In genomic region chr13:54054962-54055361, GRCm38 (mm10) we compare ENCODE assay signal across 7 mouse cellular contexts. TPM values are rescaled to one million over a fixed set of nuclear protein-coding genes. Genes with fewer than 3 reads are reported as not detected.
A peak's percentile ranks its signal among the peaks of the same experiment; 100 is the strongest.
DNase-seq lines count a peak whose midpoint lies in the region; ATAC-seq and TF ChIP-seq lines count a peak whose summit lies in the region.

No protein-coding gene starts in this region.

- H3K4me2 ChIP-seq in lung, embryonic 16.5 days (ENCODE audit: low read depth, low read length), result peak overlapping the region; percentile 92
- peak overlapping the region; percentile 79 for H3K4me2 ChIP-seq in intestine, embryonic 16.5 days (ENCODE audit: low read depth, low read length)

- no peaks in the 10 kb centered on the region; the same call in 1 of the 2 replicates for H3K4me1 ChIP-seq in lung, embryonic 16.5 days (replicated peaks; ENCODE audit: control insufficient read depth, insufficient read depth, low read length)
- H3K4me1 ChIP-seq in embryonic fibroblast, embryonic 13.5 days (ENCODE audit: control insufficient read depth, insufficient read depth, low read length), result no peaks in the 10 kb centered on the region
- H3K4me1 ChIP-seq in intestine, embryonic 16.5 days (ENCODE audit: control insufficient read depth, insufficient read depth, low read length), result peaks cover 5% of the 10 kb centered on the region; the same call in 1 of the 2 replicates

- TF ChIP-seq POLR2A in embryonic fibroblast, embryonic 13.5 days (IDR thresholded peaks at IDR 0.05; ENCODE audit: low read depth, low read length), result no peak

- H3K9me3 ChIP-seq in lung, embryonic 16.5 days (ENCODE audit: control insufficient read depth, low read length), result no peaks in the 10 kb centered on the region
- H3K9me3 ChIP-seq in intestine, embryonic 16.5 days (ENCODE audit: control insufficient read depth, low read length), result no peaks in the 10 kb centered on the region

- TF ChIP-seq CTCF in embryonic fibroblast, embryonic 13.5 days (IDR thresholded peaks at IDR 0.05; ENCODE audit: borderline replicate concordance, insufficient read depth, low read length), result no peak

- no peak for DNase-seq in lung, postnatal 25 days (ENCODE audit: low spot score)
- DNase-seq in right cerebral cortex, postnatal 14 days, result peak; percentile 26
- DNase-seq in cerebellum, adult 9-10 months, result no peak
- DNase-seq in spleen, postnatal 14 days (ENCODE audit: low spot score in 2 of 2), result no peak

- WGBS in lung, embryonic 16.5 days, result under 1% methylated on average over 20 of the region's 20 CpGs
- 2% methylated on average over 20 of the region's 20 CpGs for WGBS in intestine, embryonic 16.5 days

- ATAC-seq in lung, embryonic 16.5 days (ENCODE audit: low read depth), result peak; percentile 26; the same call in 1 of the 2 replicates
- ATAC-seq in intestine, embryonic 16.5 days, result no peak

- no peaks in the 10 kb centered on the region for H3K36me3 ChIP-seq in lung, embryonic 16.5 days (ENCODE audit: control insufficient read depth, insufficient read depth, low read length)
- H3K36me3 ChIP-seq in intestine, embryonic 16.5 days (ENCODE audit: control insufficient read depth, insufficient read depth, low read length), result no peaks in the 10 kb centered on the region

- peak overlapping the region; percentile 52 for H3K4me3 ChIP-seq in lung, embryonic 16.5 days (ENCODE audit: low read length)
- H3K4me3 ChIP-seq in embryonic fibroblast, embryonic 13.5 days (ENCODE audit: insufficient read depth, low read length), result peak overlapping the region; percentile 39
- peak overlapping the region; percentile 43 for H3K4me3 ChIP-seq in intestine, embryonic 16.5 days (ENCODE audit: low read length)

- no peak overlapping the region for H3K27ac ChIP-seq in lung, embryonic 16.5 days (ENCODE audit: low read length)
- H3K27ac ChIP-seq in embryonic fibroblast, embryonic 13.5 days (ENCODE audit: insufficient read depth, low read length), result no peak overlapping the region
- H3K27ac ChIP-seq in intestine, embryonic 16.5 days (ENCODE audit: low read length), result no peak overlapping the region

- H3K9ac ChIP-seq in lung, embryonic 16.5 days (ENCODE audit: low read length), result peak overlapping the region; percentile 33
- H3K9ac ChIP-seq in intestine, embryonic 16.5 days (ENCODE audit: low read depth, low read length), result peak overlapping the region; percentile 46

- H3K27me3 ChIP-seq in lung, embryonic 16.5 days (ENCODE audit: control insufficient read depth, insufficient read depth, low read depth, low read length), result peaks cover 21% of the 10 kb centered on the region
- peaks cover 22% of the 10 kb centered on the region for H3K27me3 ChIP-seq in intestine, embryonic 16.5 days (replicated peaks; ENCODE audit: control insufficient read depth, insufficient read depth, low read length)

RNA-seq across cellular contexts. Expression of gene Drd1, which starts 0.5 kb away (rescaled TPM):
- 0.52 and 0.99 TPM in 2 replicates for polyA plus RNA-seq in lung, embryonic 16.5 days (2015; fragmentation: Nextera tagmentation; extraction: Ambion mirVana)
- polyA plus RNA-seq in embryonic fibroblast, embryonic 13.5 days (2011; ENCODE audit: insufficient read length, low read depth, missing spikeins), result not detected in 2 replicates
- polyA plus RNA-seq in intestine, embryonic 16.5 days (2015; fragmentation: Nextera tagmentation; extraction: Ambion mirVana), result 0.15 and 0.16 TPM in 2 replicates

RNA-seq across cellular contexts. Expression of gene Sfxn1, which starts 16.7 kb away (rescaled TPM):
- polyA plus RNA-seq in lung, embryonic 16.5 days (2015; fragmentation: Nextera tagmentation; extraction: Ambion mirVana), result 52.0 and 54.0 TPM in 2 replicates
- 55.0 and 63.9 TPM in 2 replicates for polyA plus RNA-seq in embryonic fibroblast, embryonic 13.5 days (2011; ENCODE audit: insufficient read length, low read depth, missing spikeins)
- 88.7 and 90.2 TPM in 2 replicates for polyA plus RNA-seq in intestine, embryonic 16.5 days (2015; fragmentation: Nextera tagmentation; extraction: Ambion mirVana)
